Mouse (Mus musculus) cerebellum, postnatal 10 days (tissue): ENCODE results near the gene C2cd4a.

Experiments
- DNase-seq, 2 experiments: peaks; one replicate each; pipeline ENCODE4 v3.0.0; 2021; ENCODE audit warnings: mixed read lengths in 2 of 2

The C2cd4a gene

DNA sequence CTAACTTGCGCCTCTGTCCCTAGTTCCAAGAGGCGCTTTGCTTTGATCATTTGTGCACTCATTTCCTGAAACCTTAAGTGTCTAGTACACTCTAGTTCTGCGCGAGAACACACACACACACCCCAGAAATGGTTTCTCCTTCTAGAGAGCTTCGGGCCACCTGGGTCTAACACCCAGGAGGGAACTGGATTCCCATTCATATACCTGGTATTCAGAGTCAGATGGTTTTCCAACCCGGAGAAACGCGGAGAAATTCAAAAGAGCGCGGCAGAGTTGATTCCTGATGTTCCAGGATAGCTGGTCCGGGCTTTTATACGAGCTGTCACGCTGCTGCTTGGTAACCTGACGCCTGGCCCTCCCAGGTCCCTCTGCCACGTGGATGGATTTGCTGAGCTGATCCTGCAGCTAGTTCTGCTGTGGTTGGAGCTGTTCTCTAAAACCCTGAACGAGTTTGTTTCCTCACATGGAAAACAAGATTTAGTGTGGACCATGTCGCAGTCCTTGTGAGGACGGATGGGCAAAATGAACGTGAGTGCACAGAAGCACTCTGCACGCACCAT, at the start of gene C2cd4a:
TSS of gene C2cd4a (minus strand) at position 285 of the 560 bp plus-strand sequence.
- peak in 1 of 2 experiments; percentile 40 for DNase-seq

DNA sequence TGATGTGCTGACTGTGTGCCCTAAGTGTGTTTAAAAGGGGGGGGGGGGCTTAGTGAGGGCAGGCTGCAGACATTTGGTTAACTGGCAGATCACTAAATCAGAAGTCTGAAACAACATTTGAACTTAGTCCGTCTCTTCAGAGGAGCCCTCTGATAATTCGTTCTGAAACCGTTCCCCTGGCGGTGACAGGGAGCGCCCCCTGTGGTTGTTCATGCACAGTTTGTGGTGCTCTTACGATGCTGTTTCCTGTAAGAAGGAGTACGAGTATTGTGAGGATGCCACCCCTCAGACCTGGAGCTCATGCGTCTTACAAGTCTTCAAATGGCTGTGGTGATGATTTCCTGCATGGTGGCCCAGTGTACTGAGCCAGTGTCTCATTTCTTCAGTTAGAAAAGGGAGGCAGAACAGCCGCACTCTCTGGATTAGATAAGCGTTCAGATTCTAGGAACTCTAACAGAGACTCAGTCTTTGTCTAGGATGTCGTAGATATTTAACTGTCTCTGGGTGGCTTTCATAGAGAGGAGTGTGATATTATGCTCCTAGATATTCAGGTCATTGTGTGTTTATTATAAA, 46.2 kb upstream of the C2cd4a start:
- no peak for DNase-seq

DNA sequence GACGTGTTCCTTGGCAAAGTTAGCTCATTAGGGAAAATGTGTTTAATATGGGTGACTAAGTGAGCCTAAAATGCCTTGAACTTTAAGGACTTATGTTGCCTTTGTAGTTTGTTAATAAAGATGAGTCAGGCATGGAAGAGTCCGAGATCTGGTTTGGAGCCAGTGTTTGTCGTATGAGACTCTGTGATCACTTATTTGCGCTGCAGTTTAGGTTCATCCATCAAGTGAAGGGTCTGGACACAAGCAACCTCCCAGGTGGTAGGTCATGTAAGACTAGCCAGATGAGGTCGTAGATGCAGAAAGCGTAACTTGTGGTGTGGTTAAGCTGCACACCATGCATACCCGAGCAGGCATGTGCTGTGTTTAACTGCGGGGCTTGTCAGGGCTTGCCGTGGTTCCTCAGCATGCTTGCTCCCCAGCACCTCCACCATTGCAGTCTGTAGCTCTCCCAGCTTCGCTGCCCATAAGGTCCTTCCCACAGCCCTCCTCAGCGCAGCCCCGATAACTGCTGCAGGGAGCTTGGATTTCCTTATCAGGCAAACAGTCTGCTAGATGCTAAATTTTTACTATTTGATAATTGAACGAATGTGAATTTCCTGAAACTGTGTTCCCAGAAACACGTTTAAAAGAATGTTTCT, 45.1 kb upstream of the C2cd4a start:
- DNase-seq: no peak

DNA sequence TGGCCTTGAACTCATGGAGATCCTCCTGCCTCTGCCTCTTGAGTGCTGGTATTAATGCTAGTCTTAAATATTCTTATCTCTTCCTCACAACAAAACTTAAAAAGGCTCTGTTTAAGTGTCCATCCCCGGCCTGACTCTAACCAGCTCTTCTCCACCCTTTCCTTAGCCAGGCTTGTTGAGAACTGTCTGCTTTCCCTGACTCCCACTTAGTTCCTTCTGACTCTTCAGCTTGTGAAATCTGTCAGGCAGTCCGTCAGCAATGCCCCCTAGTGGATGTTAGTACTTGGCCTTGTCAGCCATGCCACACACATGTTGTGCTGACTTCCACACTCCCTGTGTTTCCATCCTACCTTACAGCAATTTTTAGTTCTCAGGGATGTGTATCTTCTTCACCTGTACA, 43.2 kb upstream of the C2cd4a start:
- peak; percentile 64 to 73 for DNase-seq

DNA sequence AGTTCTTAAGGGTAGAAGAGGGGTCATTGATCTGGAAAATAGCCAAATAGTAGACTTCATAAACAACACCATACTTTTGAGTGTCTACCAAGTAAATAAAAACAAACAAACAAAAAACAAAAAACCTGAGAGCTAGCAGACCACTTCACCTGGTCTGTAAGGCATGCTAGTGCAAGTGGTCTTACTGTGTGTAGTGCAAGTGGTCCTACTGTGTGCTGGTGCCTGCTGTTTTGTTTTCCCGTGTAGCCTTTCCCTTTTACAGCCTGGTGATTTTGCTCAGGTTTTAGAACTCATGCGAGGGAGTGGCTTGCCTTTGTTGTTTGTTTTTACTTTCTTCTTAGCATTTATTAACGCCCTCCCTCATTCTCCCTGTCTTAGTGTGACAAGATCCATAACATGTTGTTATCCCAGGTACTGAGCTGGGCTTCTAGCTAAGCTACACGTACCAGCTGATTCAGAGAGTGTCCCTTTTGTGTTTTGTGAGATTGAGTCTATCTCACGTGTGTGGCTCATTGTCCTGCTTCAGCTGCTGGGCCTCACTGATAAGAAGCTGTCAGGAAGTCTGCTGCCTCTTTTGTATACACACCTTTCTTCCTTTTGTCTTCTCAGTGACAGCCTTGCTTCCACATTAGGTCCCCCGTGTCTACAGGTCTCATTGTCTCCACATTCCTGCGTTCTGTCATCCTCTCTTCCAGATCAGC, 42.5 kb upstream of the C2cd4a start:
- DNase-seq: no peak

DNA sequence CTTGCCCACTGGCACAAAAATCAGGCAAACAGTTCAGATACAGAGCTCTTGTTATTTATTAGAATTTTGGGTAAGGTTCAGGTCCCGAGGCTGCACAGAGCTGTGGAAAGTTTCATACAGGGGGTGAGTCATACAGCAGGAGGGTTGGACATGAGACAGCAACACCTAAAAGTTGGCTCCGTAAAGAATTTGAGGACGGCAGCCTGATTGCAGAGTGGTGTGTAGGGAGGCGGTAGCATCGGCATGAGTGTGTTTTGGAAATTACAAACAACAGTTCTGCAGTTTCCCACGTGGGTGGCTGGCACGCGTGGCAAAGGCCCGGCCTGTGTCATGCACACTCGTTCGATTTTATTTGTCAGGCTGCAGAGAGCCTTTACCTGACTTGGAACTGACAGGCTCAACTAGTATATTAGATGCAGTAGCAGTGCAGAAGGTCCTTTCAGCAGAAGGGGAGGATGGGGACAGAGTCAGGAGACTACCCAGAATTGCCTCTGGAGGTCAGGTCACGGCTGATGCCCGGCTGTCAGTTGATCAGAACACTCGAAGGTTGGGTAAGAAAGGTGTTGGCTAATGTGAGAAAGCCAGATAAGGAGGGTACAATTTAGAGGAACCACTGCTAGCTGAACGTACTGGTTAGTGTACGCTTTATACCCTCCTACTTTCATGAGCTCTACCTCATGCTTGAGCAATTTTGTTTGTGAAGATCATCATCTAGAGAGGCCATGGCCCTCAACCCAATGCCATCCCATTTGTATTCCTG, 37.7 kb upstream of the C2cd4a start:
- no peak for DNase-seq

DNA sequence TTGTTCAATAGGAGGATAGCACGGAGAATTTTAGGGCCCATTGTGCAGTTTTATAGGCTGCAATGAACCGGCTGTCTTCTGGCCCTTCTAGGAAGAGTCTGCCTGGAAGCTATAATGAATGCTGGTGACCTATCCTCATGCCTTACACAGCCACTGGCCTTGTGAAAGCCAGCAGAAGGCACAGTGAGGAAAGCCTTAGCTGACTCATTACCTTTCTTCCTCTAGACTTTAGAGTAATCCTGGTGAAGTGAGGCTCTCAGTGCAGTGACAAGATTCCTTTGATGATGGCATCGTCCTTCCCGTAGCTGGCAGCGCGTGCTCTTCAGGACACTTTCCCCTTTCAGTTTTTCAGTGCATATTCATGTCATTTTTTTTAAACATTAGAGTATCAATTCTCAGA, 35.3 kb upstream of the C2cd4a start:
- DNase-seq: no peak

DNA sequence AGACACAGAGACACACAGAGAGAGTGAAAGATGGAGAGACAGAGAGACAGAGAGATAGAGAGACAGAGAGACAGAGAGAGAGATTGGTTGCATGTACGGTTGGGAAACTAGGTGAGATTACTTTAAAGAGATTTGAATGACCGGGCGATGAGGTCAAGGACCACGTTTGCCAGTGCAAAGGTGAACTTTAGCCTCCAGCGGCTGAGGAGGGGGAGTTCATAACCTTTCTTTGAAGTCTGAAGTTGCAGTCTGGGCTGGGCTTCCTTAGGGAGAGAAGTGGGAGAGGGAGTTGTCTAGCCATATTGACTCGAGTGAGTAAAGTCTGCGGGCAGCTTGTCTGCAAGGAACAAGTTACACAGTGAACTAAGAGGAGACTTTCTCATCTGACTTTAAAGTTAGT, 33.3 kb upstream of the C2cd4a start:
- DNase-seq: no peak

DNA sequence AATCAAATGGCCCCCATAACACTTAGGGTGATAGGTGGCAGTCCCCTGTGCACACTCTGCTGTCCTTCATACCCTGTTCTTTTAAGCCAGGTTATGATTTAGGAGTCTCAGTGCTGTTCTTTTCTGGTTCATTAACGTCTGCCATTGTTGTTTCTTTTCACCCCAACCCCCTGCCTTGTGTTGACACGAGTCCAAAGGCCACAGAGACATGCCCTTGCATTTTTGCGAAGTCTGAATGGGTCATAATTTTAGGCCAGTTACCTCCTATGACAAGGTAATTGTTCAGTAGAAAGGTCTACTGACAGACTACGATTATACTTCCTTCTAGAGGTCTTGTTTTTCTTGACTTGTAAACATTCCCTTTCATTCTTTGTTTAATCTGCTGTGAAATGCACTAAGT, 31.9 kb upstream of the C2cd4a start:
- DNase-seq: no peak

DNA sequence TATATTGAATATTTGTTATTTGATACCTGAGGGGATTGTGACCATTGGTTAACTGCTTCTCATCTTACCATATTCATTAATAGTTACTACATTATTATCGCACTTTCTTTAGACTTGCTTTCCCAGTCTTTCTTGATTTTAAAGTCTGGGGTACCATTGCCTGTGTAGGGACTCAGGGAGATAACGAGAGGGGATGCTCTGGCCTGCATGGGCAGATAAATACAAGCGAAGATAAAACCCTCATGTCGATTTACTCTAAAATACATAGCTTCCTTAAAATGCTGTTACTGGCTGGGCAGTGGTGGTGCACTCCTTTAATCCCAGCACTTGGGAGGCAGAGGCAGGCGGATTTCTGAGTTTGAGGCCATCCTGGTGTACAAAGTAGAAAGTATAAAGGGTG, 31.2 kb upstream of the C2cd4a start:
- DNase-seq: no peak

DNA sequence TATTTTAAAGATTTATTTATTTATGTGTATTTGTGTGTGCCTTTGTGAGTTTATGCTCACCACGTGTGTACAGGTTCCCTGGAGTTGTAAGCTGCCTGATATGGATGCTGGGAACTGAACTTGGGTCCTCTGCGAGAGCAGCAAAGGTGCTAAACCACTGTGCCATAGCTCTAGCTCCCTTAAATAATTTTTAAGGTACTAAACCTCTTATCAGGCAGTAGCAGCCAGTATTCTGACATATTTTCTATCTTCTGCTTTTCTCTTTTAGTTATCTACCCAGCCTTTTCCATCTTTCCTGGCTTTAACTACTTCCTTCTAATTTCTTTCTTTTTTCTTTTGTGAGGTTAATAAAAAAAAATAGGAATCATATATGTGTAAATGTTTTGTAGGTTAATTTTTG, 28.1 kb upstream of the C2cd4a start:
- no peak for DNase-seq

DNA sequence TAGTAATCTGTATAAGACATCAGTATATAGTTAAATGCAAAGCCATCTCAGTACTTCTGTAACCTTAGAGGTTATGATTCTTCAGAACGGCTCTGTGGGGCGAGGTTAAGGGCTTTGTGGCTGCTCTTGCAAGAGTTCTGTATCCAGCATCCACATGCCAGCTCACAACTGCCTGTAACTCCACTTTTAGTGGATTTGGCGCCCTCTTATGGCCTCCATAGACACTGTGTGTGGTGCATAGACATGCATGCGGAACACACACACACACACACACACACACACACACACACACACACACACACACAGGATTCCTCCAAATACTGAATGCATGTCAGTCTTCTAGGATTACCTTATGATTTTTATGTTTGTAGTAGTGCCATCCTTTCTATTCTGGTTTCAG, 19.0 kb upstream of the C2cd4a start:
- peak; percentile 44 to 55 for DNase-seq

DNA sequence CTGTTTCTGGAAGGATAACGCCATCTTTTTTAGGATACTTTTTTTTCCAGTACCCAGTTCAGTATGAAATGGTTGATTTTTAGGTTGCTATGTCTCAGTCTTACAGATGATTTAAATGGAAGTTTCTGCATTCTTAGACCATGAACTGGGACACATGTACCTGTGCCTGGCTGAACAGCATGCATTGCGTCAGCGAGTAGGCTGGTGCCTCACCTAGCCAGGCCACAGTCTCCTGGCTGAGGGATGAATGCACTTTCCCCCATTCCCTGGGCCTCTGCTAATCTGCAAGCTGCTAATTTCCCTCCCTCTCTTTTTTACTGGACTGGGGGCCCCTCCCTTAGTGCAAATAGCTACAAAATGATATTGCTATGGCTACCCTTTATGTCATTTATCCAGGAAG, 17.7 kb upstream of the C2cd4a start:
- DNase-seq: no peak

DNA sequence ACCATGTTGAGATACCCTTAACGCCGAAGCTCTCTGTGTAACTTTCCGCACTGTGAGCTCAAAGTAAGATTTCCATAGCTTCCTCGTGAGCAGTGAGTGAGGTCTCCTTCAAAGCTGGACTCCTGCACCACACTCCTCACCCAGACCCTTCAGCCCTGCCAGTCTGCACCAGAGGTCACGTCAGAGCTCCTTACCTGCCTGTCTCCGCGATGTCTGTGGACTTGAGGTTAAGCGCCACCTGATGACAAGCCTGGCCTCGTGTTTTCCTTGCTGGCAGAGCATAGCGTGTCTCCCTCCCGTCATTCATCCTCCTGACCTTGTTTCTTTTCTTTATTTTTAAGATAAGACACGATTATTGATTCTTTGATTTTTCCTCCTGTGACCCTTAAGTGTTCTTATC, 17.3 kb upstream of the C2cd4a start:
- DNase-seq: no peak

DNA sequence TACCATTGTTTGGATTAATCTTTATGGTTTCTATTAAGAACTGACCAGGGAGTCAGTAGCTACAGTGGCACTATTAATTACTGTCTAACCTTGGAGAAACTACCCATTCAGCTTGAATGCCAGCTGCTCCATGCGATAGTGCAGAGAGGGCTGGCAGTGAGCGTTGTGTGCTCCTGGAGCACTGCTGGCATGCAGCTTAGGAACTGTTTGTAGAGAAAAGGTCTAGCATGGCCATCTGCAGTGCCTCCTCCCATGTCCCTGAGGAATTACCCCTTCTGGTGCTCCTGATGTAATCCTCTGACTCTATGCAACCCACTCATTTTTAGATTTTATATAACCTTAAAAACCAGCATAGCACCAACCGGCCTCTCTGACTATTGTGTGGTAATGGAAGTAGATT, 15.5 kb upstream of the C2cd4a start:
- peak; percentile 19 to 22 for DNase-seq

DNA sequence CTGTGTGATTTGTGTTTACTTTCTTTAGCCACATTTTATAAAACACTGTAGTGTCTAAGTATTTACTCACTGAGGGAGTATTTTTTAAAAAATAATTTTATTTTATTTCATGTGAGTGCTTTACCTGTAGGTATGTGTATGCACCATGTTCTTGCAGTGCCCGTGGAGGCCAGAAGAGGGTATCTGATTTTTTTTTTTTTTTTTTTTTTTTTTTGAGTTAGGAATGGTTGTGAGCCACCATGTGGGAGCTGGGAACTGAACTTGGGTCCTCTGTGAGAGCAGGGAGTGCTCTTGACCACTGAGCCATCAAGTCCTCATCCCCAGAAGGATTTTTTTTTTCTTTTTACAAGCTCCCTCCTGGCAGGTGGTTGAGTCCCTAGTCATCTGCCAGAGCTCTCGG, 14.0 kb upstream of the C2cd4a start:
- no peak for DNase-seq

DNA sequence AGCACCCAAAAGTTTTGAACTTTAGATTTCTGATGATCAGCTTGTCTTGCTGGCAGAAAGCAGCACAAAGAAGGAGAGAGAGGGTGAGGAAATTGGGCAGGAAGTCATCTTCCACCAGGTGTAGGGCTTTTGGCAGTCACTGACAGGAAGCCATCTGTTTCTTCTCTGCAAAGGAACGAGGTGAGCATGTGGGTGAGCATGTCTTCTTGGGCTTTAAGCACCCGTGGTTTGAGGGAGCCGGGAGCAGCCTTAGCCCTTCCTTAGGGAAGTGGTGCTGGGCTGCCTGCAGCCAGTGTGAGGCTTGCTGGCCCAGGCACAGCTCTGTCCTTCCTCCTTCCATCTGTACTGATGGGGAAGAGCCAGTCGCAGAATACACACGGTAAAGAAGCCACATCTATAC, 13.5 kb upstream of the C2cd4a start:
- peak; percentile 61 to 64 for DNase-seq

DNA sequence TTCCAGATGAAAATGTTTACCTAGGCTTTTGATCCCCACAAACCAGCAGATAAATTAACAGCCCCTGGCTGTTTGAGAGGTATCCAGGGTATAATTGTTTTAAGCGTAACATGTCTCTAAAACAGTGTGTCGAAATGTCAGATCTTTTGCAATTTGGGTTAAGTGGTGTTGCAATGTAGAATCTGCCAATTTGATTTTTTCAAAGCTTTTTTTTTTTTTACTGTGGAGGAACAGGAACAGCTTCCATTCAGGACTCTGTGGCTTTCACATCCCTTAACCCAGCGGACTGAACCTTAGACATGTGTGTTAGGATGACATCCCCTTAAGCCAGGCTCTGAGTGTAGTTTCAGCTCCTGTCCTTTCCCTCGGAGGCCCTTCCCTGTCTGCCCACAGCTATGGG, 12.9 kb upstream of the C2cd4a start:
- DNase-seq: no peak

DNA sequence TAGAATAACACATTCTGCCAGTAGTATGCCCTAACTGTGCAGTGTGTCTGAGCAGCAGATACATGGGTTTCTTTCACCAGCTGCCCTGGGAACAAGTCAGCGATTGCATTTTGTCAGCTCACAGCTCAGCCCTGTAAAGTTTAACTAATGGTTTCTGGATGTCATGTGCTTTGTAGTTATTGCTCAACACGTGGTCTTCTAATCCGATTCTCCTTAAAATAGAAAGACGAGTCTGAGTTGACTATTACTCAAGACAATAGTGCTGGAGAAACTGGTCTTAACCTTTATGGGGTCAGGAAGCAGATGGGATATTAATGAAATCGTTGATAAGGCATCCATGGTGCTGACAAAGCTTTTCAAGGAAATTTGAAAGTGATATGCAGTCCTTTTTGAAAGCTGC, 10.7 kb upstream of the C2cd4a start:
- no peak for DNase-seq

DNA sequence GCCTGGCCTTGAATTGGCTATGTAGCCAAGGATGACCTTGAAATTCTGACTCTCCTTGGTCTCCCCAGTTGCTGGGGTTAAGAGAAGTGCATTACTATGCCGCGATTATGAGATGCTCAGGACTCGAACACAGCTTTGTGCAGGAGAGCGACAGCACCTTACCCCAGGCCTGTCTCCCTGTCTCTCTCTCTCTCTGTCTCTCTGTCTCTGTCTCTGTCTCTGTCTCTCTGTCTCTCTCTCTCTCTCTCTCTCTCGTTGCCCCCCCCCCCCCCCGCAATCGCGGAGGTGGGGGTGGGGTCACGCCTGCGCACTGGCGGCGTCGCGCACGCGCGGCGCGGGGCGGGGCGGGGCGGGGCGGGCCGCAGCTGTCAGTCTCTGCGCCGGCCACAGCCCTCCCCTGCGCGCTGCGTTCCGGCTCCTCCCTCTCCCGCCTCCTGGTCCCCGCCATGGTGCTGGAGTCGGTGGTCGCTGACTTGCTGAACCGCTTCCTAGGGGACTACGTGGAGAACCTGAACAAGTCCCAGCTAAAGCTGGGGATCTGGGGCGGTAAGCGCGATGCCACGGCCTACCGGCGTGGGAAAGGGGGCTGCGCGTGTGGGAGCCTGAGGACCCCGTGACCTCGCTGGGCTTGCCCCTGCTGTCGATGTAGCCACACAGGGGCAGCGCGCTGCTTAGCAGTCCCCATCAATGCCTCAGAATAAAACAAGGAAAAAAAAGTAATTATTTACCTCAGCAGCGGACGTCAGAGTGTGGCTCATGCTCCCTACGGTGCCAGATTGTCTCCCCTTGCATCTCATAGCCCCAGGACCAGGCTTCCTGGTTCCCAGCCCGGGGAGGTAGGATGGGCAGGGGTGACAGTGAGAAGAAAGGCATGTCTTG, 8.1 kb upstream of the C2cd4a start, which contains the start of gene Vps13c:
TSS of gene Vps13c (plus strand) at position 416 of the 879 bp plus-strand sequence.
- peak; percentile 90 to 93 for DNase-seq

DNA sequence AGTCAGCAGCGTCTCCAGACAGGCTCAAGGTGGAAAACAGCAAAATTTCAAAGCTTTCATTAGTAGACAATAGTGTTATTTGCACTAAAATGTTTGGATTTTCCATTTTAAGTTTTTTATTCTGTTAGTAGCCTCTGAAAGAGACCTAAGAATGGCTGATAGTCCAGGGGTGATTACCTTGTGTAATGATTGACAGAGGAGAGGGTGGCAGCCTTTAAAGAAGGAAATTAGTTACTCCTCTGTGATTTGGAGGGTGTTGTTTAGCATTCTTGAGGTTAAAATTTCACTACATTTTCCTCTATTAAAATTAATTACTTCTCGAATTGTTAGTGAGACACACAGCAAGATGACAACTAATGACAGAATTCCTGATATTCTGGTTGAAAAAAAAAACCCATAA, 5.2 kb upstream of the C2cd4a start:
- DNase-seq: no peak

DNA sequence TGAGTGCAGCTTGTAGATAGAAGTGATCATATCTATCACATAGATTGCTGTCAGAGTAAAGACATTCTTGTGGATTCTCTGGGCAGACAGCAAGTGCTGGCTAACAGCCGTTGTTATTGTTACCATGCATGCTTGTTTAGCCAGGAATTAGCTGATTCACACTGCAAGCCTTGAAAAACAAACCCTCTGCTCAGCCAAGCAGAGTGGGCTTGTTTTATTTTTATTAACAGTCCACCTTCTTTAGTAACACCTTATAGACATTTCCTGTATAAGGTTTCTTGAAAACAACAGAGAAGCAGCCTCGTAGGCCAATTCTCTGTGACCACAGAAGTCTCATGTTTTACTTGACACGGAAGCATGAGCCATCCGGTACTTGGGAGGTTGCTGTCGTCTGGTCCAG, 2.4 kb upstream of the C2cd4a start:
- no peak for DNase-seq
